Mouse (Mus musculus): Measurements from ENCODE around the gene Rtp1.
A peak's percentile ranks its signal among the peaks of the same experiment; 100 is the strongest.

The Rtp1 gene

GRCm38 (mm10) chr16:23428647-23429319 lies at the start of gene Rtp1:
Gene Rtp1, plus strand, starts transcription at chr16:23429133.
- no peak for TF ChIP-seq GATA4 (IDR thresholded peaks at IDR 0.05; ENCODE audit: insufficient replicate concordance, low read length)

- TF ChIP-seq GATA4 (IDR thresholded peaks at IDR 0.05; ENCODE audit: insufficient replicate concordance, low read length) = no peak
Measured at GRCm38 (mm10) chr16:23379536-23380230, 49.2 kb upstream of the Rtp1 start.

GRCm38 (mm10) chr16:23384304-23384703 lies 44.6 kb upstream of the Rtp1 start:
- no peak for TF ChIP-seq GATA4 (IDR thresholded peaks at IDR 0.05; ENCODE audit: insufficient replicate concordance, low read length)

DNA sequence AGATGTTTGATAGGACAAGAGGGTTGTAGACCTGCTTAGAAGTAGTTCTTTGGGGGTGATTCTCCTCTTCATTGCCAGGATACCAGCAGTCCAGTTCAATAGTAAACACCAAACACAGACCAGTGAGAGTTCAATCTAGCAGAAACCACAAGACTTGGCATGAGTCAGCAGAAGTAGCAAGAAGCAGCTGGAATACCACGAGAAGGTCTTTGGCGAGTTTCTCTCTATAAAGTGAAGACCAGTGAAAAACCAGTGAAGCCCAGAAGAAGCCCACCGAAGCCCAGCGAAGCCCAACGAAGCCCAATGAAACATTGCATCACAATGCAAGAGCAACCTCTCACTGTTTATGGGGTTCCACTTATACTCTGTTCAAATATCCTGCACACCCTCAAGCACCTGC lies 31.0 kb upstream of the Rtp1 start:
- no peak for TF ChIP-seq GATA4 (IDR thresholded peaks at IDR 0.05; ENCODE audit: insufficient replicate concordance, low read length)

GRCm38 (mm10) chr16:23401463-23401862 lies 27.5 kb upstream of the Rtp1 start:
- no peak for TF ChIP-seq GATA4 (IDR thresholded peaks at IDR 0.05; ENCODE audit: insufficient replicate concordance, low read length)

DNA sequence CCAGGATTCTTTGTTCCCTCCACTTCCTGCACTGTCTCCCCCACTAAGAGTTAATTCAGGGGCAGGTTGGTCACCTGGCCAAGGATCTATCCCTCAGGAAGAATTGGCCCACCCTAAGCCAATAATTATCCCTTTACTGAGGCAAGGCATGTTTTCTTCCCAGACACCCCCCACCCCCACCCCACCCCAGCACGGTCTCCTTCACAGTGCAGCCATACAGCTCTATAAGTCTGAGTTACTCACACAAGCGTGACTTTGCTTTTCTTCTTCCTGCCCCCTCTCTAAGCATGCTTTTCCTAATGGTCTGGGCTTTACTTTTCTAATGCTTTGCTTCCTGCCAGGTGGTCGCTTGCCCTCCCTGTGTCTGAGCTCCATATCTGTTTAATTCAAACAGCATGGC lies 27.0 kb upstream of the Rtp1 start:
- TF ChIP-seq GATA4 (IDR thresholded peaks at IDR 0.05; ENCODE audit: insufficient replicate concordance, low read length) = no peak

- TF ChIP-seq GATA4 (IDR thresholded peaks at IDR 0.05; ENCODE audit: insufficient replicate concordance, low read length) = no peak
Measured at GRCm38 (mm10) chr16:23403008-23403755, 25.8 kb upstream of the Rtp1 start.

GRCm38 (mm10) chr16:23412930-23413329 lies 16.0 kb upstream of the Rtp1 start:
- TF ChIP-seq GATA4 (IDR thresholded peaks at IDR 0.05; ENCODE audit: insufficient replicate concordance, low read length) = no peak

DNA sequence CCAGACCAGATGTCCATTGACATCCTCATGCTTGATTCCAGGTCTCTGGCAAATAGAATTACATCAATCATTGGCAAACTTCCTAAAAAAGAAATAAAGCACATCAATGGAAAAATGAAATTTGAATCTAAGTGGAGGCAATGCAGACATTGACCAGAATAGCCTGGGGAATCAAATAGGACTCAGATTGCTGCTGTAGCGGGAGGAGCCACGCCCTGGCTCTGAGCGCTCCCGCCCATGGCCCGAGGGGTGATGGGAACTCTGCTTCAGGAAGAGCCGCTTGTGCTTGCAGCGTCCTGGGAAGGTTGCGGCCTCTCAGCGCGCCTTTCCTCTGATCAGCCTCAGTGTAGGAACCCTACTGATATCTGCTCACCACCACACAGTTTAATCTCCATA lies 12.7 kb upstream of the Rtp1 start:
- TF ChIP-seq GATA4 (IDR thresholded peaks at IDR 0.05; ENCODE audit: insufficient replicate concordance, low read length) = peak; percentile 12; the same call in 1 of the 2 replicates

DNA sequence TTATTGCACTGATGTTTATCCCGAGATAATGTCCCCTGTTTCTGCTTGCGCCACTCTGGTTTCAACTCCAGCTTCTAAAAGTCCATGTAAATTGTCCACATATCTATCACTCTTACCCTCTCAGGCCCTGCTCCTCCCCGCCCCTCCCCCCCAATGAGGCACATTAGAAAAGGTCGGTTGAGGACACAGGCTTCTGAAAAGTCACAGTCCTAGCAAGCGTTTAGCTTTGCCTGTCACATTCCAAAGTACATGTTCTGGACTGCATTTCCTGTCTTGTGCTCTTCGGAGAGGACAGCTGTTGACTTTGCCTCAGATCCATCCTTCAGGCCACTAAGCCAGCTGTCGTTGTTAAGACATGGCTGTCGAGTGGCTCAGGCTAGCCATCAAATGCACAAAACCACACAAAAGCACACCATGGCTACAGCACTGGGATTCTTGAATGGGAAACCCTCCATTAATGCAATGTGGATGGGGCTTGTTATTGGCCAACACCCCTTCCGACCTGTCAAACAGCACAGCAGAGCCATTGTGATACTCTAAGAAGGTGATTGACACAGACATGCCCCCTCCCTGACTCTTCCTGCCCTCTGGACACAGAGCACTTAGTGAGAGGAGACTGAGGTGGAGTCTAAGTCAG lies 12.2 kb upstream of the Rtp1 start:
- no peak for TF ChIP-seq GATA4 (IDR thresholded peaks at IDR 0.05; ENCODE audit: insufficient replicate concordance, low read length)

DNA sequence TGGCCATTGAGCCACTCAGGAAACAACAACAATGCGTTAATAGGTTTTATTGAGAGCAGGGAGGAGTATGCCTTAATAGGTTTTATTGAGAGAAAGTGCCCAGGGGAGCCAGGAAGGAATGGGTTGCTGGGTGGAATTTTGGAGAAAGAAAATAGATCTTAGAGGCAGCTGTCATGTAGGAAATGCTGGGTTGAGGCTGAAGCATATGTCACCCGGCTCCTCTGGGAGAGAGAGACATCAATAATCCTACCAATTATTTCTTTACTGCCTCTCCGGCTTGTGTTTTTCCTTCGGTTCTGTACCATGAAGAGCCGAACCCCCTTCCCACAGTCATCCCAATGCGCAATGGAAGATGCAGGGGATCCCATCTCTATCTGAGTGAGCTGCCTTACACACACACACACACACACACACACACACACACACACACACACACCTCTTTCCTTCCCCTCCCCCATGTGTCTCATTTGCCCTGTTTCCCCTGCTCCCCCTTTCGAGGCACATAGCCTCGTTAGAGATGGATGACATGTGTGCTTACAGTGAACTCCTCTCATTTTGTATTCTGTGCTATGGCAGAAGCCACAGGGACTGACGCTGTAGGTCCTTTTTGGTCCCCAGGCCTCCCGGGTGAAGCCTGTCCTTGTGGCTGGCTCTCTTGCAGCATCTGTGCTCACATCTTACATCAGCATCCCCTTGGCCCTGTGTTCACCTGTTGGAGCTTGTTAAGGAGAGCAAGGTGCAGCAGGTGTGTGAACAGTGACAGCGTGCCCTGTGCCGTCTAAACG lies 11.3 kb upstream of the Rtp1 start:
- no peak for TF ChIP-seq GATA4 (IDR thresholded peaks at IDR 0.05; ENCODE audit: insufficient replicate concordance, low read length)

- TF ChIP-seq GATA4 (IDR thresholded peaks at IDR 0.05; ENCODE audit: insufficient replicate concordance, low read length) = no peak
Measured at GRCm38 (mm10) chr16:23419565-23420085, 9.3 kb upstream of the Rtp1 start.

GRCm38 (mm10) chr16:23423825-23424224 lies 5.1 kb upstream of the Rtp1 start:
- no peak for TF ChIP-seq GATA4 (IDR thresholded peaks at IDR 0.05; ENCODE audit: insufficient replicate concordance, low read length)

DNA sequence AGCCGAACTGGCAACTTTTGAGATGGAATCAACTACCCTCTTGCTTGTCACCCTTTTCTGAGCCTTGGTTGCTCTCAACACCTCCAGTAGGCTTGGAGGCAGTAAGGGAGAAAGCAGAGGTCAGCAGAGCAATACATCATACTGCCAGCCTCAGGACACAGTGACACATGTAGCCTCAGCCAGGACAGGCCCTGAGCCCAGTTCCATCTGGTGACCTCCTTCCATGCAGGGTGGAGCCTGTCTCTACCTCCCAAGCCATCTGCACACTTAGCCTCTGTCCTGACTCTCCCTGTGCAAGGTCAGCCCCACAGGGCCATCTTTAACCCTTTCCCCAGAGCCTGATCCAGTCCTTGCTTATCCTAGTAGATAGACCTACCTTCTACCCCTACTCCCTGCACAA lies 1.2 kb upstream of the Rtp1 start:
- no peak for TF ChIP-seq GATA4 (IDR thresholded peaks at IDR 0.05; ENCODE audit: insufficient replicate concordance, low read length)

- no peak for TF ChIP-seq GATA4 (IDR thresholded peaks at IDR 0.05; ENCODE audit: insufficient replicate concordance, low read length)
Measured at GRCm38 (mm10) chr16:23429991-23430390, 1.1 kb downstream of the Rtp1 start.
